8 mouse cellular contexts compared by ENCODE assay signal in the genomic region with DNA sequence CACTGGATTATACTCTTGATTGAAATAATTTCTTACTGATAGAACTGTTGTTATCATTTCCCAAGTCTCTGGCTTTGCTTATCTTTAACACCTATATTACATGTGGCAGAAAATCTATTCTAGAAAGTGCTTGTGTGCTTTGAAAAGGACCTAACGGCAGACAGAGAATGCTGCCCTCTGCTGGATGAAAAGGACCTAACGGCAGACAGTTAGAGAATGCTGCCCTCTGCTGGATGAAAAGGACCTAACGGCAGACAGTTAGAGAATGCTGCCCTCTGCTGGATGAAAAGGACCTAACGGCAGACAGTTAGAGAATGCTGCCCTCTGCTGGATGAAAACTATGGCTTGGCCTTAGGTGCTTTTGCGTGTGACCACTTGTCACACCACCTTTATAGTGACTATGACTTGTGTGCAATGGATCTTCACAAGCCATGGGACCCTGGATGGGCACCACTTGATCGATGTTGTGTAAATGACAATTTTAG. TPM values are rescaled to one million over a fixed set of nuclear protein-coding genes. Genes with fewer than 3 reads are reported as not detected.
DNase-seq lines count a peak whose midpoint lies in the region; ATAC-seq and TF ChIP-seq lines count a peak whose summit lies in the region.
"Not testable (repeated sequence)": the region's sequence is repeated elsewhere in the genome, so short reads cannot be mapped to it uniquely, and the experiment has no call there.

No protein-coding gene starts in this region.

- TF ChIP-seq POLR2A in bone marrow, adult 2 months (IDR thresholded peaks at IDR 0.05; ENCODE audit: borderline replicate concordance, control insufficient read depth, low read depth, low read length); olfactory bulb, adult 2 months (IDR thresholded peaks at IDR 0.05; ENCODE audit: insufficient read depth, low read depth, low read length); testis, adult 2 months (IDR thresholded peaks at IDR 0.05; ENCODE audit: control insufficient read depth, low read depth, low read length): not testable (repeated sequence)

- intact Hi-C loops in heart, postnatal 36 days (cut with DNase I) = loop anchor here (1.0 to 5.0 kb wide), 2 partner anchors 306 to 446 kb away; no protein-coding TSS in a partner anchor

- not testable (repeated sequence) for H3K9me3 ChIP-seq in lung, embryonic 14.5 days (ENCODE audit: low read depth, low read length)

- H3K4me3 ChIP-seq in bone marrow, adult 2 months (replicated peaks; ENCODE audit: control insufficient read depth, low read depth, low read length); lung, embryonic 14.5 days (ENCODE audit: low read depth, low read length); olfactory bulb, adult 2 months (ENCODE audit: insufficient read depth, low read depth, low read length): not testable (repeated sequence)
- peak overlapping the region; percentile 2; the same call in 1 of the 2 replicates for H3K4me3 ChIP-seq in testis, adult 2 months (ENCODE audit: control insufficient read depth, low read depth, low read length)

- 32% methylated on average over 6 of the region's 6 CpGs for WGBS in bone marrow, adult 2 months
- 51% methylated on average over 6 of the region's 6 CpGs for WGBS in lung, embryonic 14.5 days
- WGBS in olfactory bulb, adult 2 months = 24% methylated on average over 6 of the region's 6 CpGs

- H3K9ac ChIP-seq in lung, embryonic 14.5 days = not testable (repeated sequence)

- not testable (repeated sequence) for H3K27me3 ChIP-seq in lung, embryonic 14.5 days (ENCODE audit: insufficient read depth, low read length); testis, adult 2 months (ENCODE audit: control insufficient read depth, insufficient read depth, low read length)

- not testable (repeated sequence) for H3K27ac ChIP-seq in bone marrow, adult 2 months (ENCODE audit: control insufficient read depth, insufficient read depth, low read depth, low read length, poor library complexity); lung, embryonic 14.5 days (ENCODE audit: low read depth); olfactory bulb, adult 2 months (ENCODE audit: insufficient read depth, low read depth, low read length)
- peak overlapping the region; percentile 88 for H3K27ac ChIP-seq in testis, adult 2 months (ENCODE audit: control insufficient read depth, insufficient read depth, low read depth, low read length)

- H3K36me3 ChIP-seq in lung, embryonic 14.5 days (ENCODE audit: insufficient read depth); testis, adult 2 months (ENCODE audit: control insufficient read depth, insufficient read depth, low read length): not testable (repeated sequence)

- H3K4me2 ChIP-seq in lung, embryonic 14.5 days = not testable (repeated sequence)

- ATAC-seq in erythroid progenitor cell, adult 5-6 weeks (replicated peaks; ENCODE audit: low FRiP score, poor library complexity, severe bottlenecking) = peak; percentile 82
- ATAC-seq in lung, embryonic 14.5 days (ENCODE audit: insufficient read depth) = peak; percentile 38; the same call in 1 of the 2 replicates

- peak; percentile 71 for DNase-seq in CD4-positive, CD25-positive, alpha-beta regulatory T cell, adult 2 months (ENCODE audit: low read depth, low spot score)
- peak; percentile 69 to 70 for DNase-seq in heart, postnatal 36 days
- DNase-seq in layer of hippocampus, adult 18-20 months (ENCODE audit: low spot score in 2 of 2) = peak; percentile 30 to 86
- peak; percentile 79 for DNase-seq in lung, embryonic 14.5 days

- TF ChIP-seq CTCF in bone marrow, adult 2 months (IDR thresholded peaks at IDR 0.05; ENCODE audit: control insufficient read depth, insufficient read depth, low read length) = peak; percentile 95
- TF ChIP-seq CTCF in lung, embryonic 14.5 days (IDR thresholded peaks at IDR 0.05; ENCODE audit: low read depth) = peak; percentile 100
- peak; percentile 77 for TF ChIP-seq CTCF in olfactory bulb, adult 2 months (IDR thresholded peaks at IDR 0.05; ENCODE audit: insufficient read depth, low read depth, low read length)
- peak; percentile 85 for TF ChIP-seq CTCF in testis, adult 2 months (IDR thresholded peaks at IDR 0.05; ENCODE audit: control insufficient read depth, insufficient read depth, insufficient replicate concordance, low read depth, low read length)

- not testable (repeated sequence) for H3K4me1 ChIP-seq in bone marrow, adult 2 months (ENCODE audit: control insufficient read depth, insufficient read depth, low read length); lung, embryonic 14.5 days (ENCODE audit: insufficient read depth); olfactory bulb, adult 2 months (ENCODE audit: control insufficient read depth, insufficient read depth, low read length); testis, adult 2 months (ENCODE audit: control insufficient read depth, insufficient read depth, low read length)

RNA-seq across cellular contexts. Expression of a gene that starts 11.6 kb away (rescaled TPM):
- polyA plus RNA-seq in bone marrow, adult 2 months (2011; ENCODE audit: insufficient read depth, insufficient read length, low replicate concordance, missing spikeins) = 1.8 and 8.2 TPM in 2 replicates
- 15.1 and 26.3 TPM in 2 replicates for total RNA-seq in erythroid progenitor cell, adult 5-6 weeks (2015; ENCODE audit: low replicate concordance)
- 0.77 and 2.3 TPM in 2 replicates for total RNA-seq in erythroid progenitor cell, adult 5-6 weeks (2017; ENCODE audit: low replicate concordance)
- under 1 TPM in 1 of 2 experiments, not detected in 1; 0.24 TPM for total RNA-seq in heart, postnatal 36 days (2021)
- not detected for total RNA-seq in layer of hippocampus, adult 18-20 months (2021)
- 0.47 and 0.53 TPM in 2 replicates for polyA plus RNA-seq in lung, embryonic 14.5 days (2014; fragmentation: Nextera tagmentation; extraction: Ambion mirVana)
- polyA plus RNA-seq in olfactory bulb, adult 2 months (2012; ENCODE audit: insufficient read depth, insufficient read length, low replicate concordance, missing spikeins) = not detected in 2 replicates
- polyA plus RNA-seq in testis, adult 2 months (2012; rRNA removed) = 0.67 TPM in 2 replicates

RNA-seq across cellular contexts. Expression of a gene that starts 26.2 kb away (rescaled TPM):
- 3.4 and 14.4 TPM in 2 replicates for polyA plus RNA-seq in bone marrow, adult 2 months (2011; ENCODE audit: insufficient read depth, insufficient read length, low replicate concordance, missing spikeins)
- total RNA-seq in erythroid progenitor cell, adult 5-6 weeks (2015; ENCODE audit: low replicate concordance) = 1.4 and 2.9 TPM in 2 replicates
- total RNA-seq in erythroid progenitor cell, adult 5-6 weeks (2017; ENCODE audit: low replicate concordance) = 1.8 and 3.2 TPM in 2 replicates
- 10 to 100 TPM; 26.0 to 34.9 TPM for total RNA-seq in heart, postnatal 36 days (2021)
- total RNA-seq in layer of hippocampus, adult 18-20 months (2021) = 100 to 1,000 TPM; 243 to 293 TPM
- polyA plus RNA-seq in lung, embryonic 14.5 days (2014; fragmentation: Nextera tagmentation; extraction: Ambion mirVana) = 265 and 268 TPM in 2 replicates
- not detected in 2 replicates for polyA plus RNA-seq in olfactory bulb, adult 2 months (2012; ENCODE audit: insufficient read depth, insufficient read length, low replicate concordance, missing spikeins)
- 3.7 and 4.1 TPM in 2 replicates for polyA plus RNA-seq in testis, adult 2 months (2012; rRNA removed)

Comparison
In these comparisons a context has a peak if more than half of its experiments do, and no peak if none do; other contexts are left out.
1. RNA of a gene that starts 26.2 kb away (polyA plus RNA-seq): 265 to 268 TPM in lung, embryonic 14.5 days; 3.4 to 14.4 TPM in bone marrow, adult 2 months, 3.7 to 4.1 TPM in testis, adult 2 months and not detected in olfactory bulb, adult 2 months; every median in the first group is over 10 times any median in the second.
2. Peak in every context shown above with its lines, with median percentiles within 50 percentile points of each other: DNase-seq and CTCF ChIP-seq.